Mouse (Mus musculus) lung, postnatal 4 days (tissue): ENCODE measurements around the gene Cys1.
A peak's percentile ranks its signal among the peaks of the same experiment; 100 is the strongest.
"Not testable (repeated sequence)": the region's sequence is repeated elsewhere in the genome, so short reads cannot be mapped to it uniquely, and the experiment has no call there.

ENCODE experiments used
- DNase-seq, 2 experiments: peaks; one replicate each; pipeline ENCODE4 v3.0.0; 2021

Cys1 gene

DNA sequence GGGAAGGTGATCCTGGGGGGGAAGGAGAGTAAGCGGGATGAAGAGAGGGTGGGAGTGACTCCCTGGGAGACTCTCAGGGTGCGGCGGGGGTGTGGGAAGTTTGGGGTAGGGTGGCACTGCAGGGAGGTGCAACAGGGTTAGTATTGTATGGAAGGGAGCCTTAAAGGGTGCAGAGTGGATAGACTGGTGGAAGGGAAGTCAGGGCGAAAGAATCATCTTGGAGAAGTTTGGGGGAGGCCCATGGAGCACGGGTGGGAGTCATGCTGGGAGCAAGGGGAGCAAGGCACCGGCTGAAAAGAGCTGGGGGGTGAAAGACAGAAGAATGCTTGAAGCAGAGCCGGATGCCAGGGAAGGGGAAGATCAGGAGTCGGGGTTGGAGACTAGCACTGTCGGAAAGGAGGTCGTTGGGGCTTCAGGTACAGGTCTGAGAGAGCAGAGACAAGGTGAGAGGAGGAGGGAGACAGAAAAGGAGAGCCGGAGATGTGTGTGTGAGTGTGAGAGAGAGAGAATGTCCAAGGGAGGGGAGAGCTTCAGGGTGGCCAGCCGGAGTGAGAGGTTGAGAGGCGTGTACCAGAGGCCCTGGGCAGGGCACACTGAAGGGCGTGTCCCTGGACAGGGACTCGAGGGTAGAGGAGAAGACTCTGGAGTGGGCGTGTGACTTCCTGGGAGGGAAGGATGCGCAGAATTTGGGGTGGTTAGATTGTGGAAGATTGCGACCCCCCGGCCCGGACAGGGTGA, at the start of gene Cys1:
Gene Cys1, minus strand, starts transcription at position 528 of the 738 bp plus-strand sequence.
- peak; percentile 30 to 47 for DNase-seq

- peak; percentile 65 to 71 for DNase-seq
Measured at GRCm38 (mm10) chr12:24724369-24724768, 42.8 kb upstream of the Cys1 start.

GRCm38 (mm10) chr12:24723859-24724258, 42.2 kb upstream of the Cys1 start:
- no peak for DNase-seq

- no peak for DNase-seq
Measured at GRCm38 (mm10) chr12:24723434-24723833, 41.8 kb upstream of the Cys1 start.

- peak; percentile 53 to 69 for DNase-seq
Measured at GRCm38 (mm10) chr12:24716721-24717301, 35.2 kb upstream of the Cys1 start.

- DNase-seq = no peak
Measured at GRCm38 (mm10) chr12:24715268-24715896, 33.8 kb upstream of the Cys1 start.

- DNase-seq = no peak
Measured at GRCm38 (mm10) chr12:24714579-24715255, 33.1 kb upstream of the Cys1 start.

- no peak for DNase-seq
Measured at GRCm38 (mm10) chr12:24712396-24712795, 30.8 kb upstream of the Cys1 start.

GRCm38 (mm10) chr12:24710672-24711071, 29.1 kb upstream of the Cys1 start:
- DNase-seq = peak; percentile 31 to 38

GRCm38 (mm10) chr12:24709831-24710508, 28.4 kb upstream of the Cys1 start:
- DNase-seq = peak; percentile 69 to 70

GRCm38 (mm10) chr12:24709409-24709808, 27.8 kb upstream of the Cys1 start:
- no peak for DNase-seq

GRCm38 (mm10) chr12:24708824-24709218, 27.2 kb upstream of the Cys1 start:
- DNase-seq = no peak

DNA sequence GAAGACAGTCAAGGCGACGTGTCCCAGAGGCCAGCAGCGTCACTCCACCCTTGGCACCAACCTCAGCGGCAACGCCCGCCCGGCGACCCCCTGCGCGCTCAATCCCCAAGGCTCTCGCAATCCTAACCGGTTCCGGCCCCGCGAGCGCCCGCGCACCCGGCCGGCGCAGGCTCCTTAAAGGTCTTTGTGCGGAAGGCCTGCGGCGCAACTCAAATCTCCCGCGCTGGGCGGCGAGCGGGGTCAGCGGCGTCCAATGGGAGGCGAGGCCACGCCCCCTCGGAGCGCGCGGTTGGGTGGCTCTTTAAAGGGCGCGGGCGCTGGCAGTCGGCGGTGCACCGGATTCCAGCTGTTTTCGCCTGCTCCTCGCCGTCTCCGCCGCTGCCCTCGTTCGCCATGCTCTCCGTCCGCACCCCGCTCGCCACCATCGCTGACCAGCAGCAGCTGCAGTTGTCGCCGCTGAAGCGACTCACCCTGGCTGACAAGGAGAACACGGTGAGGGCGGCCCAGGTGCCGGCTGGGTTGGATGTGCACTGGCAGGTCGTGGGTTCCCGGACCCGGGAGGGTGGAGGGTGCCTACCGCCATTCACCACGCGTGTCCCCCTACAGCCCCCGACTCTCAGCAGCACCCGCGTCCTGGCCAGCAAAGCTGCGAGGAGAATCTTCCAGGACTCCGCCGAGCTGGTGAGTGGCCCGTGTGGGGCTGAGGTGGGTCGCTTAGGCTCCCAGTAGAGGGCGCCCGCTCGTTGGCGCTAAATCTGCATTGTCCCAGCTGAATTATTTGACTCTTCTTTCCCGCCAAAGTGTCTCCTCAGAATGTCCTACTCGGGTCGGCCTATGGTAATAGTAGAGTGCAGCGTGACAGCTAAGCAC, 26.6 kb upstream of the Cys1 start, which contains the start of gene Rrm2:
Gene Rrm2, plus strand, starts transcription at position 288 of the 870 bp plus-strand sequence.
- DNase-seq = peak; percentile 96 to 97

DNA sequence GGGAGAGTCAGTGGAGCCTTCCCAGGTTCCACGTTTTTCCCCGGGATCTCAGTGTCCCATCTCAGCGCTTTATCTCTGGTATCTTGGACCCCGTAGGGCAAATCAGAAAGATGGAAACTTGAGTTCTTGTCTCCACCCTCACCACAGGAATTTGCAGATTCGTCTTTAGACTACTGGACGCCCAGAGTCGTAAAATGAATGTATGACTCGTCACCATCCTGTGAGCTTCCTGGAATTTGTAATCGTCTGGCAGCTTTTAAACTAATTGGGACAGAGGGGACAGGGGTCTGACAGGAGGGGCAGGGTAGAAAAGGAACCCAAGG, 25.8 kb upstream of the Cys1 start:
- no peak for DNase-seq

DNA sequence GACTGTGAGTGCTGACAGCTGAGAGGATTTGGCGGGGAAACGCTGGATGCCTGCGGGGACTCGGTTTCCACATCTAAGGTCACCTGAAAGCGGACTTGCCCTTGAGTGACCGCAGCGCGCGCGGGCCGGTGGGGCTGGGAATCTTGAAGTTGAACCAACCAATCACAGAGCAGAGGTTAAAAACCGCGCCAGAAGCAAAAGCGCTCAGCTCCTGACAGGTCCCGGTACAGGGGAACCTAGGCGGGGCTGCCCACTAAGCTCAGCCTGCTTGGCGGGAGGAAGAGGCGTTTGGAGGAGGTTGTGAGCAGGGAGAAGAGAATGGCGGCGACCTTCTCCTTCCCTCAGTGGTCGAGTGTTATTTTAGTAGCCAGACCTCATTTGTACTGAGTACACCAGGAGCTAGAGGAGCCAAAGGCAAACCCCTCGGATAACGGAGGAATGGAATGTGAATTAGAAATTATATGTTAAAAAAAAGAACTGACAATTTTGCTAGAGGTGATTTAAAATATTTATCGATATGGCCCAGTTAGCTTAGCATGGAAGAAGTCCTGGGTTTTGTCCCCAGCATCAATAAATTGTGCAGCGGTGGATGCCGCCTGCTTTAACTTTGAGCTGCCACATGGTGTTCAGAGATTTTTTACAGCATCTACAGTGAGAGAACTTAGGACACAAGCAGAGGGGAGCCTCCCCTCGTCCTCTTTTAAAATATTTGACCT, 25.3 kb upstream of the Cys1 start:
- DNase-seq = peak; percentile 46 to 65

DNA sequence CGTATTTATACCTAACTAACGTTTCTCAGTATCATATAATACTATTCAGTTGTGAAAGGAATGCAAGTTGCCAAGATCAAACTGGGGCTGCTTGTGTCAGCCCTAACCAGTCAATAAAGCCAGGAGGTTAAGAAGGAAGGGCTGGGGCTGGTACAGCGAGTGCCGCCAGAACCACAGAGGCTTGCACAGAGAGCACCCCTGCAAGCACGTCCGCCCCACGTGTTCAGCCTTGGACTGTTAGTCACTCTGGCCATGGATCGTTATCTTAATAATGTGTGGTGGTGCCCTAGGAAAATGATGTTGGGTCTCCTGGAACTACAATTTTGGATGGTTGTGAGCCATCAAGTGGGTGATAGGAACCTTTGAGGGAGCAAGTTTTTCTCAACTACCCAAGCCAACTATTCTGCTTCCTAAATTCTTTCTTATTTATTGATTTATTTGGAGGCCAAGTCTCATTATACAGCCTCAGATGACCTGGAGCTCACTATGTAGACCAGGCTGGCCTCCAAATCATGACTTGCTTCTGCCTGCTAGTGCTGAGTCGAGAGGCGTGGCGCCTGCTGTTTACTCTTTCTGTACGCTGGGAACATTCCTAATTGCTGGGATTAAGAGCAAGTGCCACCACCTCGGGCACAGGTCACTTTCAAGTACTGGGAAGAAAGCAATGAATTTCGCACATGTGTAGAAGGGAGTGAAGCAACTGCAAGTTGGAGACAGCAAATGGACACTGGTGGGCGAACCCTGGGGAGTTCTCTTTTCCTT, 24.1 kb upstream of the Cys1 start:
- DNase-seq = no peak

GRCm38 (mm10) chr12:24703013-24703412, 21.4 kb upstream of the Cys1 start:
- DNase-seq = no peak

DNA sequence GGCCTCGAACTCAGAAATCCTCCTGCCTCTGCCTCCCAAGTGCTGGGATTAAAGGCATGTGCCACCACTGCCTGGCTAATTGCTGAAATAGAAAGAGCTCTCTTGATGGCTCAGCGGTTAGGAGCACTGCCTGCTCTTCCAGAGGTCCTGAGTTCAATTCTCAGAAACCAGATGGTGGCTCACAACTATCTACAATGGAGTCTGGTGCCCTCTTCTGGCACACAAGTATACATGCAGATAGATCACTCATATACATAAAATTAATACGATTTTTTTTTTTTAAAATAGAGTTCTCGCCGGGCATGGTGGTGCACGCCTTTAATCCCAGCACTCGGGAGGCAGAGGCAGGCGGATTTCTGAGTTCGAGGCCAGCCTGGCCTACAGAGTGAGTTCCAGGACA, 20.0 kb upstream of the Cys1 start:
- not testable (repeated sequence) for DNase-seq

GRCm38 (mm10) chr12:24699578-24699977, 18.0 kb upstream of the Cys1 start:
- no peak for DNase-seq

DNA sequence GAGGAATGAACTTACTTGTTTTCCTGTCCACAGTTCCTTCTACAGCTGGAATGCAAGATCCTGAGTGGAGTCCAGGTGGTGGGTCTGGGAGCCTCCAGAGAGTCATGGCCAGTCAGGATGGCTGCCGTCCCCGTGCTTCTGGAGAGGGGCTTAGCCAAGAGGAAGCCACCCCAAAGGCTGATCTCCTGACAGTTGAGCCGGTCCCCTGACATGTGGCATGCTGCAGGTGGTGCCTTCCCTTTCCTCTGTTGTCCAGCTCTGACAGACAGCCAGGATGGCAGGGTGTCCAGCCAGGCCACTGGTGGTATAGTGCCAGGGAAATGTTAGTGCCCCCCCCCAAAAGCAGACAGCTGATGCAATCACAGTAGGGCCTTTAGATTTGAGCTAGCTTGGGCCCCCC, 16.9 kb upstream of the Cys1 start:
- no peak for DNase-seq
